Mouse (Mus musculus) CH12F3 (cell line): ENCODE results near the gene Tcl1b2.
"Not testable (repeated sequence)": the region's sequence is repeated elsewhere in the genome, so short reads cannot be mapped to it uniquely, and the experiment has no call there.

Experiments
- in situ Hi-C: fragments of 300-500 bp; cut with MboI; formaldehyde crosslinking; loops from 2 replicates; pipeline ENCODE4 v1.14.3; 2020; ENCODE audit warnings: low sequenced_read_pairs

The Tcl1b2 gene

DNA sequence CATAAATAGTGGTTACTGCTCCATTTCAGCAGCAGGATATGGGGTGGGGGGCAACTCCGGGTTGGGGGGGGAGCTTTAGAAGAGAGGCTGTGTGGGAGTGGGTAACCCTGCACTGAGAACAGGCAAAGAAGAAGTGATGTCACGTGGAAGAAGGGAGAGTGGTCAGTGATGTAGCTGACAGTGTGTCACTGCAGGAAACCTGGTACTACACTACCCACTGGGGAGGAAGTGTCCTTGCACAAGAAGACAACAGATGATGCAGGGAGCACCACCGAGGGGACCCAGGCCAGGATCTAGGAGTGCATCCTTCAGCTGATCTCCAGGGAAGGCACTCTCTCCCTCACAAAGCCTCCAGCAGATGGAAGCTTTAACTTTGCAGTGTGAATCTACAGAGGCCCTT lies 20.9 kb downstream of the Tcl1b2 start:
- in situ Hi-C loops: no loop called here

DNA sequence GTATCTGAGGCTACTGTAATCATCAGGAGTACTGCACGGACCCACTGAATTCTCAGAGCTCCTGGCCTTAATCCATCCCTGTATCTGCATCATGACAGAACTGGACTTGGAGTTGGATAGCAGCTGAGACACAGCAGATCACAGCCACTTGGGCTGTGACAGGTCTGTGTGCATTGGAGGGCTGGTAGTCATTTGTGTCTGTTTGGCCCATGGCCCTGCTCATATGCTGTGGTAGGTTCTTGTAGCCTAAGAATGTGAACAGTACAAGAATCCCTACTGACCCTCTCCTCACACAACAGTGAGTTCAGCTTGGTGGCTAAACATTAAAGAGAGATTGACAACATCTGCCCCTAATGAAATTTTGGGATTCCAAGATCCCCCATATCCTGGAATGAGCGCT lies 27.6 kb downstream of the Tcl1b2 start:
- in situ Hi-C loops: no loop called here

DNA sequence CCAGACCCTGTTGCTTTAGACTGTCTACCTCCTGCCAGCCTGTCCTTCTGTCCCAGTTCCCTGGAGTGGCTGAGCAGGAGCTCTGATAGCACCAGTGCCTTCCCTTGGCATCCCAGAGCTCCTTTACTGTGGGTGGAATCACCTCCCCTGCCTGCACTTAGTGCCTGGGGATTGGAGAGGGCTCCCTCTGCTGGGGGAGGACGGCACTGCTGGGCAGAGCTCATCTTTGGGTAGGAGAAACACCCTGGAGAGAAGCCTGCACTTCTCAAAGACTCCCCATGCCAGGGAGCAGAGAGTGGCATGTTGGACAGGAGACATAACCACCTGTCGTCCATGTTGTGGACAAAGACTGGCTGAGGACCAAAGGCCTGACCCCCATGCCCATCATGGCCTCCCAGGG lies 28.5 kb downstream of the Tcl1b2 start:
- in situ Hi-C loops: not testable (repeated sequence)

DNA sequence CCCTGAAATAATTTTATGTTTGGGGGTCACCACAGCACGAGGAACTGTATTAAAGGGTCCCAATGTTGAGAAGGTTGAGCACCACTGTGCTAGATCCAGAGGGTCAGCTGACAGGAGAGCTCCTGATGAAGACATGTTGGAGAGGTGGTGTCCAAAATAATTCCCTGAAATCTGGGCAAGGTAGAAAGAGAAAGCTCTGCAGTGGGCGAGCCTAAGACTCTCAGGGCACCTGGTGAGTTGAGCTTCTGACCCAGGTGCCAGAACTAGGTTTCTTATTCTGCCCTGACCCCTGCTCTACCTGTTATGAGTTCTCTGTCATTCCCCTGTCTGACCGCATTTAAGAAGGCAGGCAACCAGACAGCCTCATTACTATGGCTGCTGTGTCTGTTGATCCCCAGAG lies 30.2 kb downstream of the Tcl1b2 start, which contains the start of gene Tcl1b5:
TSS of gene Tcl1b5 (plus strand) at position 301 of the 400 bp plus-strand sequence.
- in situ Hi-C loops: not testable (repeated sequence)

DNA sequence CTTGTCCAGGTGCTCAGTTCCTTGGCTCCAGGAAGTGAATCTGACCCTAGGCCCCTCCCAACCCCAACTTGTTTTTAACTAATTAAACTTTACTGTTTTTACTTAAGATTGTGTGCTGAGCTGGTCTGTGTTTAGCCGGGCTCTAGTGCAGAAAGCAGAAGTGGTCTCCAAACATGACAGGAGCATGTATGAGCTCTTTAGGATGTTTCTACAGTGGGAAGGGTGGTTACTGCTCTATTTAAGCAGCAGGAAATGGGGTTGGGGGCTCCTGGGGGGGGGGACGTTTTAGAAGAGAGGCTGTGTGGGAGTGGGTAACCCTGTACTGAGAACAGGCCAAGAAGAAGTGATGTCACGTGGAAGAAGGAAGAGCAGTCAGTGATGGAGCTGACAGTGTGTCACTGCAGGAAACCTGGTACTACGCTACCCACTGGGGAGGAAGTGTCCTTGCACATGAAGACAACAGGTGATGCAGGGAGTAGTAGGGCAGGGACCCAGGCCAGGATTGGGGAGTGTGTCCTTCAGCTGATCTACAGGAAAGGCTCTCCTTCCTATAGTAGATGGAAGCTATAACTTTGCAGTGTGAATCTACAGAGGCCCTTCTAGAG lies 35.3 kb downstream of the Tcl1b2 start:
- in situ Hi-C loops: not testable (repeated sequence)

DNA sequence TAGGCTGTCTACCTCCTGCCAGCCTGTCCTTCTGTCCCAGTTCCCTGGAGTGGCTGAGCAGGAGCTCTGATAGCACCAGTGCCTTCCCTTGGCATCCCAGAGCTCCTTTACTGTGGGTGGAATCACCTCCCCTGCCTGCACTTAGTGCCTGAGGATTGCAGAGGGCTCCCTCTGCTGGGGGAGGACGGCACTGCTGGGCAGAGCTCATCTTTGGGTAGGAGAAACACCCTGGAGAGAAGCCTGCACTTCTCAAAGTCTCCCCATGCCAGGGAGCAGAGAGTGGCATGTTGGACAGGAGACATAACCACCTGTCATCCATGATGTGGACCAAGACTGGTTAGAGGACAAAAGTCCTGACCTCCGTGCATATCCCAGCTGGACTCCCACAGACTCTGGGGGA lies 43.2 kb downstream of the Tcl1b2 start:
- in situ Hi-C loops: not testable (repeated sequence)

DNA sequence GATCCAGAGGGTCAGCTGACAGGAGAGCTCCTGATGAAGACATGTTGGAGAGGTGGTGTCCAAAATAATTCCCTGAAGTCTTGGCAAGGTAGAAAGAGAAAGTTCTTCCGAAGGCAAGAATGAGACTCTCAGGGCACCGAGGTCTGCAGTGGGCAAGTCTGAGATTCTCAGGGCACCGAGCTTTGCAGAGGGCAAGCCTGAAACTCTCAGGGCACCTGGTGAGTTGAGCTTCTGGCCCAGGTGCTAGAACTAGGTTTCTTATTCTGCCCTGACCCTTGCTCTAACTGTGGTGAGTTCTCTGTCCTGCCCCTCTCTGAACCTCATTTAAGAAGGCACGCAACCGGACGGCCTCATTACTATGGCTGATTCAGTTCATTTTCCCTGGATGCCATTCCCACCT lies 44.9 kb downstream of the Tcl1b2 start, which contains the start of gene Tcl1b3:
TSS of gene Tcl1b3 (plus strand) at position 301 of the 400 bp plus-strand sequence.
- in situ Hi-C loops: not testable (repeated sequence)

DNA sequence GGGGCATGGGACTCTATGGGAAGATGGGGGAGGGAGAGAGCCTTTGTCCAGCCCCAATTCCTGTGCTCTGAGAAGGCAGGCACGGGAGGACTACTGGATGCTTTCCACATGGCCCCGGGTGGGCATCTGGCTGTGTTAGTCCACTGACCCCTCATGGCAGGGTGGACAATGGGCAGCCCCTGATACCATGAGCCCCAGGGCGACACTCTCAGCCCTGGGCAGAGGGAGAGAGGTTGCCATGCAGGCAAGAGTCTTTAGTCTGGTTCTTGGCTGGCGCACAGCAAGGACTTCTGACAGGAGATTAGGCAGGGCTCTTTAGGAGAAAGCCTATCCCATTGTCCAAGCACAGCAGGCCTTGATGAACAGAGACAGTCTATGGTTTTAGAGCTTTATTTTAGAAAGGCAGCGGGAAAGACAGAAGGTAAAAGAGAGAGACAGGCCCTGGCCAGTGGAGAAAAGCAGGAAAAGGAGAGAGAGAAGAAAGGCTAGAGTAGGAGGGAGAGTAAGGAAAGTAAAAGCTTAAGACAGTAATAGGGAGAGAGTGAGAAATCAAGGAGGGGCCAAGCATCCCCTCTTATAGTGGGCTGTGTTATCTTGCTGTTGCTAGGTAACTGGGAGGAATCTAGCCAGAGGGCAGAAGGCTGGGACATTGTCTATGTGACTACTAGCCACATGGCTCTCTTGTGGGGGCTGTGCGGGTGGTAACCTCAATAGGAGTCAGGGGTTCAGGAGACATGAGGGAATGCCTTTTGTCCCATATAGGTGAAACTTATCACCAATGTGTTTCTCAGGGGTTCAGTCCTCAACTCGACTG lies 54.1 kb downstream of the Tcl1b2 start:
- in situ Hi-C loops: not testable (repeated sequence)

DNA sequence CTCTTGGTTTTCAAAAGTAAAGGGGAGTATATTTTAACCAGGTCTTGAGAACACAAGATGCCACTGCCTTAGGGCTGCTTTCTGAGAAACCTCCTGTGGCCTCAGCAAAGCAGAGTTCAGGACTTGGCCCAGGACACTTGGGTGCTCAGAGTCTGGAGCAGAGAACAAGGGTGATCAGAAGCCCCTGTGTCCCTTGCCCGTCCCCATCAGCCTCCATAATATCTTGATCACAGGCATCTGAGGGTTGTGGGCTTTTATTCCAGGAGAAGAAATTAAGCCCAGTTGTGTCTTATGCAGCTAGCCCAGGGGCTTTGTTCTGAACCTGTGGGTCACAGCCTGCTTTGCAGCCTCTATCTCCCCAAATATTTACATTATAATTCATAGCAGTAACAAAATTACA lies 55.8 kb downstream of the Tcl1b2 start, which contains the start of gene Tcl1b4:
TSS of gene Tcl1b4 (plus strand) at position 301 of the 400 bp plus-strand sequence.
- in situ Hi-C loops: not testable (repeated sequence)
